Mouse (Mus musculus): ENCODE results near the gene Mrpl1.

Gene Mrpl1

GRCm38 (mm10) chr5:96207531-96207930 is 1.8 kb upstream of the Mrpl1 start:
- DNase-seq, result no peak

DNA sequence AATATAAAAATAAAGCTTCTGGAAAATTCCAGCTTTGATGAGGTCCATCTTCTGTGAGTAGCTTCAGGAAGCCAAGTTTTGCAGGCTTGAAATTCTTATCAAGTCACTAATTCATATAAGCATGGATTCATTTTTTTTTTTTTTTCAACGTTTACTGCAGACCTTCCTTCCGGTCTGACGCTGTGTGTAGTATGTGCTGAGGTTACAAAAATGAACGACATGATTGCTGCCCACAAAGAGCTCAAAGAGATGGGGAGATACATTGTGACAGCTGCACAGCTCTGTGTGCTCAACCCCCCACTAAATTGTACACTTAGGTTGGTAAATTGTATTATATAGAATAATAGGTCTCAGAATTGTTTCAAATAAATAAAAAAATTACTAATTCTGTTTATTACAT is 750 bp upstream of the Mrpl1 start:
- no peak for DNase-seq

- peak; percentile 95 for DNase-seq
Measured at GRCm38 (mm10) chr5:96209916-96210583, 757 bp downstream of the Mrpl1 start.

DNA sequence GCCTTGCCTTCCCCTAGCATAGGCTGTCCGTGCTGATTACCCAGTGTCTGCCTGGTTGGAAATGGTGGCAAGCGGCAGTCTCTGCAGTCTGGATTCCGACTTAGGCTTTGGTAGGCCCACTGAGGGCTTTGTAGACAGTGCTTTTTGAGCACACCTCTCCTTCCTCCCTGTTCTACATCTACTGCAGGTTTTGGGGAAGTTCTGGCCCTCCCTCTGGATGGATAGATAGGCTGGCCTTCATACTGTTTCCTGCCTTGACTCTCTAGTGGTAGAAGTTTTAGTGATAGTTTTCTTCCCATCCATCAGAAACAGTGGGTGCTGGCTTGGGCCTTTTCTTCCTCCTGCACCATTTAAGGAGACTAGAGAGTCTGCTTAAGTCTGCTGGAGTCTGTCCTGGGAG is 9.4 kb downstream of the Mrpl1 start:
- no peak for DNase-seq

DNA sequence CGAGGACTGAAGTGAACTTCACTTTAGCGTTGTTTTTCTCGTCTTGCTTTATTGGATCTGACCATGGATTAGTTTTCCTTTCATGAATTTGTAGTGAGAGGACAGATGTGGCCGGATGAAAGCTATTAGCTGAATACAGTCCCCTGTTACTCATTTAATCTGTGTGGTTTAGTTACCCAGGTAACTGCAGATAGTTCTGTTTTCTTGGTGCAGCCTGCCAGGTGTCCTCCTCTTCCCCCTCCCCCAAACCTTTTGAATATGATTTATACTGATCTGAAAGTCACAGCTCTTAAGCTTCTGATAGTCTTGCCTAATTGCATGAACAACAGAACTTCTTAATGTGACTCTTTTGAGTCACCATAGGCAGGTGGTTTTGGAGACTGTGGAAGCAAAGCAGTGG is 10.2 kb downstream of the Mrpl1 start:
- DNase-seq, result no peak

DNA sequence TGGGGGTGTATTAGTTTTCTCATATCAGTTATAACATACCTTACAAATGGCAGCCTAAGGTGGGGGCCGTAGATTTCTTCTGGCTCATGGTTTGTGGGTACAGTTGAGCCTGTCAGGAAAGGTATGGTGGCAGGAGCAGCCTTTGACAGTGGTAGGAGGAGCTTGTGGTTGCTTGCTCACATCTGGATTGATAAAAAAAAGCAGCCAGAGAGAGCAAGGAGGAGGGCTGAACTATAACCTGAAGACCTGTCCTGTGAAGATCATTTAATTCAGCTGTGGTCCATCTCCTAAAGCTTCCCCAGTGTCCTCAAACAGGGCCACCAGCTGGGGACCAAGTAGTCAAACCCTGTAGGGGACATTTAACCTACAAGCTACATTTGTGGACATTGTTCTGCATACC is 12.0 kb downstream of the Mrpl1 start:
- no peak for DNase-seq

- DNase-seq, result peak; percentile 85
Measured at GRCm38 (mm10) chr5:96221812-96222585, 12.7 kb downstream of the Mrpl1 start.

DNA sequence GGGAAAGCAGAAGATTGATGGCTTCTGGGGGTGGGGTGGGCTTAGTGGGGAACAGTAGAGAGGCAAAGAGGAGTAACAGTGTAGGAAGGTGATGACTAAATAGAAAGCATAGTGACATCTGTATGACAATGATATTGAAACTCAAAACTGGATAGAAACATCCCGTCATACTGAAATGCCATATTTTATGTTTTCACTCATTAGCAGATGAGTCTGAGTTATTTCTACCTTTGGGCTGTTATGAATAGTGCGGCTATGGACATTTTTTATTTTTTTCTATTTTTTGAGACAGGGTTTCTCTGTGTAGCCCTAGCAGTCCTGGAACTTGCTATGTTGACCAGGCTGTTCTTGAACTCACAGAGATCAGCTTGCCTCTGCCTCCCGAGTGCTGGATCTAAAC is 13.7 kb downstream of the Mrpl1 start:
- DNase-seq, result no peak

DNA sequence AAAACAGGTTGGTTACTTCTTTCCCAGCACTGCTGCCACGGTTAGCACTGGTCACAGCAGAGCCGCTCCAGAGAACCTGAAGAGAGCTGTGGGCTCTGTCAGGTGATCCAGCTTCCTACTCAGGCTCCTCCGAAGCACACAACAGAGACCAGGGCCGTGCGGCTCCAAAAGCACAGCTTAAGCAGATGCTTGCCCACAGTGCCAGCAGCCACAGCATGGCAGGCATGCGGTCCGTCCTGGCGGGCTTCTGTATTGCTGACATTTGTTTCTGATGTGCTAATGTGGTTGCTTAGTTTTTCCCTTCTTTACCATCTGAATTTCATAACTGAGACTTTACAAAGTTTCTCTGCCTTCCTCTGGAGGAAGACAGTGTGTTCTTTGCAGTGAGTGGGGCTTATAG is 17.2 kb downstream of the Mrpl1 start:
- DNase-seq, result no peak

GRCm38 (mm10) chr5:96228967-96229366 is 19.7 kb downstream of the Mrpl1 start:
- no peak for DNase-seq

DNA sequence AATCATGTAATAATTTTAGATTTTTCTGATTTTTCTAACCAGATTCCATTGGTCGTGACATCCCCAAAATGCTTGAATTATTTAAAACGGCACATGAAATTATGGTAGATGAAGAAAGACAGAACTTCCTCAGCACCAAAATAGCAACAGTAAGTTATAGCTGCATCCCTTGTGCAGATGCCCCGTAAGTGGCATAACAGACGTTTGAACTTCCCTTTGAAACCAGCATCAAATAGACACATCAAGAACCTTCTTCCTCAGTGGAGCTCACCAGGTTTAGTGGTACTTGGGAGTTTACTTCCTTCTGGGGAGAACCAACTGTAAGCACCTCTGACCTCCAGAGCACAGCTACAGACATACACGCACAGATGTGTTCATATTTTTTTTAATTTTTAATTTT is 29.5 kb downstream of the Mrpl1 start:
- no peak for DNase-seq

- DNase-seq, result no peak
Measured at GRCm38 (mm10) chr5:96240856-96241255, 31.6 kb downstream of the Mrpl1 start.

DNA sequence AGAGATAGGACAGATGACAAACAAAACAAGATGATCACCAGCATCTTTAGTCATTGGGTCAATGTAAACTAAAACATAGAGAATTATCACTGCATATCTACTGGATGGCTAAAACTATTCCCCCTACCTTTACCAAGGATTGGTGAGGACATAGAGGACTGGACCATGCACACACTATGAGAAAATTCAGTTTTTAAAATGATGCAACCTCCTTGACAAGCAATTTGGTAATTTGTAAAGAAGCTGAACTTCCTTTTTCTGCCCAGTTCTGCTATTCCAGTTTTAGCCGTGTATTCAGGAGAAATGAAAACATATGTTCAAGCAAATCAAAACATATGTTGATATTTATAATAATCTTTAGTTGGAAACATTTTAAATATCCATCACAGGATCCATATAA is 35.2 kb downstream of the Mrpl1 start:
- DNase-seq, result no peak

GRCm38 (mm10) chr5:96253995-96254394 is 44.7 kb downstream of the Mrpl1 start:
- no peak for DNase-seq

- DNase-seq, result no peak
Measured at GRCm38 (mm10) chr5:96255166-96255565, 45.9 kb downstream of the Mrpl1 start.

GRCm38 (mm10) chr5:96258210-96258609 is 48.9 kb downstream of the Mrpl1 start:
- DNase-seq, result no peak

DNA sequence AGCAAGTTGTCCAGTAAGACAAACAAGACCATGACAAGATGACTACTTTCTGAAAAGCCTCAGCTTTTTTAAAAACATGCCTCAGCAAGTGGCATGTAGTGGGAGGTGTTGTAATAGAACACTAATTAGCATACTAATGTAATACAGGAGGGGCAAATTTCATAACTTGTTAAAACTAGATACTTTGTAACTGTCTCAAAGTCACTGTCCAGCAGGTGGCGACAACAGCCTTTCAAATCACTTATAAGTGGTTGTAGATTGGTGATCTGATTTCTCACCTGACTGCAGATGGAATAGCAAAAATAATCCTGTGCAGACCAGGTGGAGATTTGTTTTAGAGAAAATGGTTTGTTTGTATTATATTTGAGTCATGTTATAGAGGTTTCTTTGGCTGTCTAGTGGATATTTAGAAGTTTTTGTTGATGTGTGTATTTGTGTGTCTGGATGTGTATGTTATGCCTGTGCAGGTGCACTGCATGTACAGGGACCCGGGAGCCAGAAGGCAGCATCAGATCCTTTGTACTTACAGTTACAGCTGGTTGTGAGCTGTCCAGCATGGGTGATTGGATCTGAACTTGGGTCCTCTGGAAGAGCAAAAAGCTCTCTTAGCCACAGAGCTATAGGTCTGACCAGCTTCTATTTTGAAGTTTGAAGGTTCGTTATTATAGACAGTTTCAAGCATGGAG is 57.9 kb downstream of the Mrpl1 start:
- DNase-seq, result peak; percentile 56

GRCm38 (mm10) chr5:96271070-96271469 is 61.8 kb downstream of the Mrpl1 start:
- DNase-seq, result no peak

- DNase-seq, result no peak
Measured at GRCm38 (mm10) chr5:96305786-96306185, 96.5 kb downstream of the Mrpl1 start.

DNA sequence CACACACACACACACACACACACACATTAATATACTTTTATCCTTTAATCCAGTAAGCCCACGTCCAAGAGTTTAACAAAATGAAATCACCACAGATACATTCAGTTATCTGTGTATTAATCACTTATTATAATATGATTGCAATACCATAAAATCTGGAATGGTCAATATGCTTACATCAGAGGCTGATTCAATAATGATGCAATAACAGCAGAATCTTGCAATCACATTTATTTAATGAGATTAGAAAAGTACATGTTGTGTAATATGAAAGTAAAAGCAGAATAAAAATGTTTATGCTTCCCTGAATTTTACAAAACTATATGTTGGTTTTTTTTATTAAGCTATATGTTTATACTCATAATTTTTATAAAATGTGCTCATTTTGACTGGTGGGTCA is 97.0 kb downstream of the Mrpl1 start:
- DNase-seq, result no peak

DNA sequence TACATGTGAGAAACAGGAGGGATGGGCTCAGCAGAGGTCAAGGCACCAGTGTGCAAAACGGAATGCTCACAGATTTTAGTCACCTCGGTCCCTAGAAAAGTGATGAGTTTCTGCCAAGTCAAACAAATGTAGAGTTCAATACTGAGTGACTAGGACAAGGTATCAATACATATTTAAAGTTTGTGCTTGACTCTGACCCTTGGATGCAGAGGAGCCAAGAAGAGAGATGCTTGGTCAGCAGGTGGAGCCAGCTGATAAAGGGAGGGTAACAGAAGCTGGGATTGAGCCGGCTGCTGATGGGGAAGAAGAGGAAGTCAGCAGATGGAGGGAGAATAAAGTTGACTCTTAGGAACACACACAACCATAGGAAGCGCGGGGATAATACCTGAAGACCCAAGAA is 97.5 kb downstream of the Mrpl1 start:
- no peak for DNase-seq

- no peak for DNase-seq
Measured at GRCm38 (mm10) chr5:96308086-96308485, 98.8 kb downstream of the Mrpl1 start.

GRCm38 (mm10) chr5:96308645-96309044 is 99.4 kb downstream of the Mrpl1 start:
- no peak for DNase-seq

- DNase-seq, result no peak
Measured at GRCm38 (mm10) chr5:96309566-96309965, 100.3 kb downstream of the Mrpl1 start.
